Mouse (Mus musculus) heart, adult 18-20 months (tissue): ENCODE data around the gene Gabrb3. TPM values are rescaled to one million over a fixed set of nuclear protein-coding genes. Genes with fewer than 3 reads are reported as not detected.
"Not testable (repeated sequence)": the region's sequence is repeated elsewhere in the genome, so short reads cannot be mapped to it uniquely, and the experiment has no call there.

Source experiments
- DNase-seq, 2 experiments: peaks; one replicate each; pipeline ENCODE4 v3.0.0; 2021 to 2022; ENCODE audit warnings: mixed read lengths in 1 of 2
- microRNA-seq, 2 experiments: library from miRNA; unstranded; fragments of <30 nt; microRNA quantifications; one replicate each; pipeline ENCODE4 v1.2.0; 2022
- total RNA-seq, 2 experiments: library from RNA; stranded (reverse); gene quantifications; 2 replicates each; pipeline ENCODE4 v1.2.3; 2021

Gene Gabrb3
- total RNA-seq, 2 experiments from 2014 or later = 0.40 to 0.41 TPM

GRCm38 (mm10) chr7:57706092-57706491, 286.6 kb downstream of the Gabrb3 start:
- DNase-seq = no peak

GRCm38 (mm10) chr7:57706976-57707740, 287.7 kb downstream of the Gabrb3 start:
- DNase-seq = peak in 1 of 2 experiments; percentile 3

- DNase-seq = no peak
These were observed 292.2 kb downstream of the Gabrb3 start for GRCm38 (mm10) chr7:57711709-57712108.

GRCm38 (mm10) chr7:57746836-57747235, 327.3 kb downstream of the Gabrb3 start:
- no peak for DNase-seq

GRCm38 (mm10) chr7:57760466-57760865, 341.0 kb downstream of the Gabrb3 start:
- DNase-seq = no peak

GRCm38 (mm10) chr7:57778754-57779153, 359.3 kb downstream of the Gabrb3 start:
- DNase-seq = peak in 1 of 2 experiments; percentile 5

- not testable (repeated sequence) for DNase-seq
These were observed 366.6 kb downstream of the Gabrb3 start for GRCm38 (mm10) chr7:57786102-57786501.

- no peak for DNase-seq
These were observed 368.0 kb downstream of the Gabrb3 start for GRCm38 (mm10) chr7:57787520-57787919.

- no peak for DNase-seq
These were observed 383.8 kb downstream of the Gabrb3 start for GRCm38 (mm10) chr7:57803266-57803665.

- no peak for DNase-seq
These were observed 394.2 kb downstream of the Gabrb3 start for GRCm38 (mm10) chr7:57813716-57814115.

GRCm38 (mm10) chr7:57842383-57842896, 422.9 kb downstream of the Gabrb3 start:
- DNase-seq = no peak

GRCm38 (mm10) chr7:57867951-57868350, 448.5 kb downstream of the Gabrb3 start:
- DNase-seq = no peak

Small RNAs within 50 kb of the gene (microRNA-seq; reads per million reads assigned to microRNA genes)
- 0 reads per million in 2 experiments for gene Mir6389

Other genes with a start within 250 kb of the Gabrb3 start
- gene Gabrg3, start 32.5 kb upstream of the Gabrb3 start, total RNA-seq = under 1 TPM; 0.03 to 0.05 TPM
- gene Gabra5, start 90.4 kb downstream of the Gabrb3 start, total RNA-seq = not detected